Mouse (Mus musculus) adrenal gland, adult (tissue): ENCODE results near the gene Radil.

Source experiments
- DNase-seq, 2 experiments: peaks; one replicate each; pipeline ENCODE4 v3.0.0; 2022 to 2023; ENCODE audit warnings: low spot score in 1 of 2; ENCODE audit not compliant: inconsistent age in 2 of 2

Radil gene

GRCm38 (mm10) chr5:142489955-142490707 lies 60.8 kb downstream of the Radil start:
- no peak for DNase-seq

GRCm38 (mm10) chr5:142486654-142487053 lies 64.2 kb downstream of the Radil start:
- DNase-seq = no peak

GRCm38 (mm10) chr5:142483581-142483980 lies 67.3 kb downstream of the Radil start:
- peak in 1 of 2 experiments; percentile 70 for DNase-seq

GRCm38 (mm10) chr5:142482512-142482911 lies 68.4 kb downstream of the Radil start:
- DNase-seq = peak in 1 of 2 experiments; percentile 82

GRCm38 (mm10) chr5:142478829-142479435 lies 72.0 kb downstream of the Radil start:
- peak; percentile 81 to 94 for DNase-seq

GRCm38 (mm10) chr5:142477866-142478615 lies 72.9 kb downstream of the Radil start:
- peak in 1 of 2 experiments; percentile 58 for DNase-seq

GRCm38 (mm10) chr5:142477346-142477745 lies 73.6 kb downstream of the Radil start:
- peak; percentile 88 to 90 for DNase-seq

GRCm38 (mm10) chr5:142475669-142476068 lies 75.2 kb downstream of the Radil start:
- DNase-seq = no peak

GRCm38 (mm10) chr5:142473696-142474095 lies 77.2 kb downstream of the Radil start:
- no peak for DNase-seq

GRCm38 (mm10) chr5:142469796-142470195 lies 81.1 kb downstream of the Radil start:
- peak; percentile 64 to 74 for DNase-seq

GRCm38 (mm10) chr5:142468375-142468774 lies 82.5 kb downstream of the Radil start:
- DNase-seq = no peak

- peak; percentile 97 to 98 for DNase-seq
Observed at GRCm38 (mm10) chr5:142463461-142464454, 87.1 kb downstream of the Radil start, which contains the start of gene Ap5z1. Ap5z1 (plus strand) TSS chr5:142463944.

GRCm38 (mm10) chr5:142463011-142463410 lies 87.9 kb downstream of the Radil start:
- no peak for DNase-seq

GRCm38 (mm10) chr5:142462641-142462948 lies 88.3 kb downstream of the Radil start:
- DNase-seq = no peak

GRCm38 (mm10) chr5:142461942-142462640 lies 88.8 kb downstream of the Radil start:
- DNase-seq = peak in 1 of 2 experiments; percentile 52

GRCm38 (mm10) chr5:142459834-142460233 lies 91.1 kb downstream of the Radil start:
- no peak for DNase-seq

GRCm38 (mm10) chr5:142458791-142459557 lies 91.9 kb downstream of the Radil start:
- no peak for DNase-seq

GRCm38 (mm10) chr5:142457345-142457744 lies 93.6 kb downstream of the Radil start:
- no peak for DNase-seq

- no peak for DNase-seq
Observed at GRCm38 (mm10) chr5:142456318-142456717, 94.6 kb downstream of the Radil start.
